Mouse (Mus musculus) stomach, postnatal 0 days (tissue): Measurements from ENCODE around the gene Mgp.

Experiments
- CTCF ChIP-seq: IDR thresholded peaks from 2 replicates; pipeline ENCODE4 v1.5.1; 2016; ENCODE audit warnings: antibody characterized with exemption, low read depth, mild to moderate bottlenecking, moderate library complexity
- EP300 ChIP-seq: optimal IDR thresholded peaks from 2 replicates; pipeline ENCODE3; 2016; ENCODE audit warnings: antibody characterized with exemption

- TF ChIP-seq CTCF: no peak
- TF ChIP-seq EP300: no peak
These were observed 40.3 kb downstream of the Mgp start, which contains the start of gene Smco3 for GRCm38 (mm10) chr6:136835352-136835751.
